Mouse (Mus musculus) megakaryocyte, embryonic 14.5 days (primary cell): Measurements from ENCODE around the gene Nubp1. TPM values are rescaled to one million over a fixed set of nuclear protein-coding genes. Genes with fewer than 3 reads are reported as not detected.

ENCODE experiments used
- H3K27me3 ChIP-seq: replicated peaks from 2 replicates; pipeline ENCODE3; 2012; ENCODE audit warnings: inconsistent platforms
- H3K36me3 ChIP-seq: replicated peaks from 2 replicates; pipeline ENCODE3; 2012; ENCODE audit warnings: low read length, inconsistent platforms, mixed read lengths
- H3K4me1 ChIP-seq: 2 replicates; pipeline ENCODE4 v1.6.1; 2012; ENCODE audit warnings: inconsistent platforms
- H3K4me3 ChIP-seq: replicated peaks from 2 replicates; pipeline ENCODE3; 2012; ENCODE audit warnings: moderate library complexity, mild to moderate bottlenecking, inconsistent platforms
- H3K9me3 ChIP-seq: 2 replicates; pipeline ENCODE4 v1.6.1; 2012; ENCODE audit warnings: inconsistent platforms
- FLI1 ChIP-seq: IDR thresholded peaks from 2 replicates; pipeline ENCODE4 v1.6.1; 2012; ENCODE audit warnings: low read length, inconsistent platforms, mixed read lengths
- GATA1 ChIP-seq: IDR thresholded peaks from 3 replicates; pipeline ENCODE4 v1.6.1; 2012; ENCODE audit warnings: mixed read lengths, low read length, inconsistent platforms, borderline replicate concordance
- polyA plus RNA-seq: library from polyadenylated mRNA; stranded (reverse); fragments of >175 nt; gene quantifications from 2 replicates; pipeline ENCODE4 v1.2.3, GENCODE M21; 2012; ENCODE audit warnings: low replicate concordance; ENCODE audit not compliant: insufficient read depth

The Nubp1 gene
- polyA plus RNA-seq, 1 experiment, result 20.5 TPM

- Histone ChIP-seq H3K36me3 (no peaks in the 10 kb centered on the region), H3K27me3 (peaks cover 4% of the 10 kb centered on the region), H3K4me1 (peaks cover 10% of the 10 kb centered on the region), H3K4me3 (no peak overlapping the region), H3K9me3 (no peaks in the 10 kb centered on the region)
- TF ChIP-seq GATA1 (no peak), FLI1 (no peak)
Observed at GRCm38 (mm10) chr16:10465011-10465681, 53.4 kb downstream of the Nubp1 start.

- Histone ChIP-seq H3K9me3 (no peaks in the 10 kb centered on the region), H3K36me3 (no peaks in the 10 kb centered on the region), H3K4me3 (no peak overlapping the region), H3K27me3 (peaks cover 4% of the 10 kb centered on the region), H3K4me1 (peaks cover 4% of the 10 kb centered on the region; the same call in 1 of the 2 replicates)
- TF ChIP-seq GATA1 (no peak), FLI1 (no peak)
Observed at GRCm38 (mm10) chr16:10467391-10468107, 55.8 kb downstream of the Nubp1 start.

GRCm38 (mm10) chr16:10468201-10468600 is 56.5 kb downstream of the Nubp1 start:
- no peak for TF ChIP-seq FLI1
- TF ChIP-seq GATA1, result no peak
- Histone ChIP-seq H3K27me3 (peaks cover 7% of the 10 kb centered on the region), H3K4me3 (no peak overlapping the region), H3K4me1 (peaks cover 4% of the 10 kb centered on the region; the same call in 1 of the 2 replicates), H3K36me3 (no peaks in the 10 kb centered on the region), H3K9me3 (peaks cover 4% of the 10 kb centered on the region)

GRCm38 (mm10) chr16:10471950-10472349 is 60.2 kb downstream of the Nubp1 start:
- Histone ChIP-seq H3K27me3 (peaks cover 3% of the 10 kb centered on the region), H3K36me3 (no peaks in the 10 kb centered on the region), H3K4me3 (no peak overlapping the region), H3K4me1 (peaks cover 4% of the 10 kb centered on the region; the same call in 1 of the 2 replicates), H3K9me3 (peaks cover 4% of the 10 kb centered on the region)
- TF ChIP-seq GATA1 (no peak), FLI1 (no peak)

Other genes with a start within 250 kb of the Nubp1 start
- gene Rpl39l, start 241.7 kb upstream of the Nubp1 start, polyA plus RNA-seq, result not detected in 2 replicates
- not detected in 2 replicates for gene Atf7ip2, start 219.2 kb upstream of the Nubp1 start, polyA plus RNA-seq
- 0.06 TPM in 1 of 2 replicates, not detected in the other for gene Emp2, start 98.0 kb upstream of the Nubp1 start, polyA plus RNA-seq
- not detected in 2 replicates for gene Tekt5, start 16.5 kb upstream of the Nubp1 start, polyA plus RNA-seq
- not detected in 2 replicates for gene Tvp23a, start 35.4 kb downstream of the Nubp1 start, polyA plus RNA-seq
- gene Ciita, start 68.1 kb downstream of the Nubp1 start, polyA plus RNA-seq, result 0.22 TPM in 1 of 2 replicates, not detected in the other
- 41.9 and 81.7 TPM in 2 replicates for gene Dexi, start 131.1 kb downstream of the Nubp1 start, polyA plus RNA-seq
- gene Clec16a, start 133.4 kb downstream of the Nubp1 start, polyA plus RNA-seq, result 10.4 and 13.5 TPM in 2 replicates